Mouse (Mus musculus) embryo, embryonic 10 days (tissue): ENCODE results near the gene 4930467E23Rik.
A peak's percentile ranks its signal among the peaks of the same experiment; 100 is the strongest.
"Not testable (repeated sequence)": the region's sequence is repeated elsewhere in the genome, so short reads cannot be mapped to it uniquely, and the experiment has no call there.

ENCODE experiments used
- DNase-seq: peaks from one replicate; pipeline ENCODE4 v3.0.0-alpha.2; 2015; ENCODE audit warnings: low spot score

The 4930467E23Rik gene

GRCm38 (mm10) chr8:19781328-19782114, 52.1 kb downstream of the 4930467E23Rik start:
- not testable (repeated sequence) for DNase-seq

GRCm38 (mm10) chr8:19782736-19783135, 53.4 kb downstream of the 4930467E23Rik start:
- DNase-seq: not testable (repeated sequence)

GRCm38 (mm10) chr8:19783860-19784259, 54.5 kb downstream of the 4930467E23Rik start:
- not testable (repeated sequence) for DNase-seq

GRCm38 (mm10) chr8:19784554-19785364, 55.4 kb downstream of the 4930467E23Rik start:
- peak; percentile 94 for DNase-seq

GRCm38 (mm10) chr8:19792696-19793095, 63.3 kb downstream of the 4930467E23Rik start:
- not testable (repeated sequence) for DNase-seq
